Comparison of ENCODE assay signal across 18 mouse cellular contexts in the genomic region with DNA sequence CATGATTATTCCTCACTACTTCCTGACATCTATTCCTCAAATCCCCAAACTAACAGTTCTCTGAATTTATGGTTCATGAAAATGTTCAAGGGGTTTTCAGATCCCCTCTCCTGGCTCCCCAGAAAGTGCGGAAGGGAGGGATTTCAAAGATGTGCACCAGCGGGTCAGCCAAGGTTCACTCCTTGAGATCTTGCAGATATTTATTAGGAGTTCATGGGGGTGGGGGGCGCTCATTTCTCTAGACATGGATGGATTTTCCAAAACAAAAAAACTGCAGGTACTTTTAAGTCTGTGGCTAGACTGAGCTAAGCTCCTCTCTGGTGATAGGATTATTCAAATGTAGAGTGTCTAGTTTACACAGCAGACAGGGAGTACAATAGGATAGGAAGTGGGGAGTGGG. TPM values are rescaled to one million over a fixed set of nuclear protein-coding genes. Genes with fewer than 3 reads are reported as not detected.
A peak's percentile ranks its signal among the peaks of the same experiment; 100 is the strongest.
DNase-seq lines count a peak whose midpoint lies in the region; ATAC-seq lines count a peak whose summit lies in the region.
"Had no signal": no experiment of that assay in that cellular context is flagged by ENCODE, and none has a peak within 500 bp of the region (broad histone marks: within the 10 kb centered on the region; RNA-seq: fewer than 3 reads in every experiment).

No protein-coding gene starts in this region.

- ATAC-seq in kidney, embryonic 16.5 days (ENCODE audit: low FRiP score, low TSS enrichment): no peak
- no peak for ATAC-seq in lung, embryonic 16.5 days (ENCODE audit: low read depth)
- peak; percentile 15; the same call in 1 of the 2 replicates for ATAC-seq in intestine, embryonic 15.5 days
- ATAC-seq in midbrain, embryonic 14.5 days (ENCODE audit: low FRiP score, low TSS enrichment): no peak
- ATAC-seq: forebrain, embryonic 16.5 days; hindbrain, embryonic 16.5 days had no signal

- 58% methylated on average over 3 of the region's 3 CpGs for whole genome bisulfite sequencing in kidney, embryonic 16.5 days
- 61% methylated on average over 3 of the region's 3 CpGs for WGBS in lung, embryonic 16.5 days
- 72% methylated on average over 3 of the region's 3 CpGs for WGBS in intestine, embryonic 15.5 days
- 42% methylated on average over 3 of the region's 3 CpGs for WGBS in midbrain, embryonic 14.5 days

- DNase-seq in kidney, postnatal 25 days: no peak
- no peak for DNase-seq in lung, postnatal 14 days
- peak; percentile 13 for DNase-seq in midbrain, embryonic 14.5 days
- DNase-seq in adrenal gland, postnatal 4 days (ENCODE audit: low spot score in 2 of 2): no peak
- DNase-seq: cerebellum, adult 8-10 months; gastrocnemius, postnatal 36 days; heart, postnatal 4 days; kidney, postnatal 36 days; thymus, postnatal 14 days had no signal

- no peak overlapping the region for H3K9ac ChIP-seq in kidney, embryonic 16.5 days (replicated peaks; ENCODE audit: low read length)
- H3K9ac ChIP-seq in lung, embryonic 16.5 days (ENCODE audit: low read length): no peak overlapping the region
- no peak overlapping the region for H3K9ac ChIP-seq in intestine, embryonic 15.5 days
- no peak overlapping the region for H3K9ac ChIP-seq in midbrain, embryonic 14.5 days (replicated peaks; ENCODE audit: low read length)
- H3K9ac ChIP-seq: heart, embryonic 15.5 days; limb, embryonic 13.5 days; liver, embryonic 14.5 days had no signal

- no peak overlapping the region for H3K4me2 ChIP-seq in kidney, embryonic 16.5 days (replicated peaks; ENCODE audit: low read depth, low read length)
- no peak overlapping the region for H3K4me2 ChIP-seq in lung, embryonic 16.5 days (ENCODE audit: low read depth, low read length)
- no peak overlapping the region for H3K4me2 ChIP-seq in intestine, embryonic 15.5 days (replicated peaks)
- no peak overlapping the region for H3K4me2 ChIP-seq in midbrain, embryonic 14.5 days (ENCODE audit: low read length)
- H3K4me2 ChIP-seq: heart, embryonic 15.5 days; limb, embryonic 13.5 days had no signal

- H3K27me3 ChIP-seq in kidney, embryonic 16.5 days (ENCODE audit: insufficient read depth, low read length): no peaks in the 10 kb centered on the region
- no peaks in the 10 kb centered on the region for H3K27me3 ChIP-seq in lung, embryonic 16.5 days (ENCODE audit: control insufficient read depth, insufficient read depth, low read depth, low read length)
- H3K27me3 ChIP-seq in intestine, embryonic 15.5 days (replicated peaks): no peaks in the 10 kb centered on the region
- no peaks in the 10 kb centered on the region for H3K27me3 ChIP-seq in midbrain, embryonic 14.5 days (ENCODE audit: control insufficient read depth, insufficient read depth, low read length)
- H3K27me3 ChIP-seq: heart, embryonic 15.5 days; limb, embryonic 13.5 days had no signal

- peak overlapping the region; percentile 47; the same call in 1 of the 2 replicates for H3K27ac ChIP-seq in kidney, embryonic 16.5 days (ENCODE audit: low read length)
- H3K27ac ChIP-seq in lung, embryonic 16.5 days (ENCODE audit: low read length): peak overlapping the region; percentile 44
- 0 out of 2 replicates have a peak overlapping the region, but pooled peaks have one; percentile 27 for H3K27ac ChIP-seq in intestine, embryonic 15.5 days
- H3K27ac ChIP-seq in midbrain, embryonic 14.5 days (replicated peaks; ENCODE audit: low read depth, low read length): 0 out of 2 replicates have a peak overlapping the region, but pooled peaks have one; percentile 9
- H3K27ac ChIP-seq: heart, embryonic 15.5 days; limb, embryonic 13.5 days; liver, embryonic 14.5 days had no signal

- H3K4me3 ChIP-seq in kidney, embryonic 16.5 days (ENCODE audit: low read length): no peak overlapping the region
- no peak overlapping the region for H3K4me3 ChIP-seq in lung, embryonic 16.5 days (ENCODE audit: low read length)
- no peak overlapping the region for H3K4me3 ChIP-seq in intestine, embryonic 15.5 days (replicated peaks)
- no peak overlapping the region for H3K4me3 ChIP-seq in midbrain, embryonic 14.5 days (replicated peaks; ENCODE audit: low read depth, low read length)
- H3K4me3 ChIP-seq: erythroblast, embryonic 14.5 days; heart, embryonic 15.5 days; limb, embryonic 13.5 days had no signal

- no peaks in the 10 kb centered on the region for H3K36me3 ChIP-seq in kidney, embryonic 16.5 days (ENCODE audit: insufficient read depth, low read length)
- H3K36me3 ChIP-seq in lung, embryonic 16.5 days (ENCODE audit: control insufficient read depth, insufficient read depth, low read length): no peaks in the 10 kb centered on the region
- H3K36me3 ChIP-seq in intestine, embryonic 15.5 days: no peaks in the 10 kb centered on the region
- H3K36me3 ChIP-seq in midbrain, embryonic 14.5 days (ENCODE audit: control insufficient read depth, insufficient read depth, low read length): no peaks in the 10 kb centered on the region
- H3K36me3 ChIP-seq: heart, embryonic 15.5 days; limb, embryonic 13.5 days had no signal

- H3K4me1 ChIP-seq in kidney, embryonic 16.5 days (ENCODE audit: insufficient read depth, low read length): peaks cover 6% of the 10 kb centered on the region
- peaks cover 17% of the 10 kb centered on the region for H3K4me1 ChIP-seq in lung, embryonic 16.5 days (replicated peaks; ENCODE audit: control insufficient read depth, insufficient read depth, low read length)
- H3K4me1 ChIP-seq in intestine, embryonic 15.5 days (replicated peaks): no peaks in the 10 kb centered on the region
- H3K4me1 ChIP-seq in midbrain, embryonic 14.5 days (ENCODE audit: control insufficient read depth, insufficient read depth, low read length): peaks cover 14% of the 10 kb centered on the region; the same call in 1 of the 2 replicates

- H3K9me3 ChIP-seq in kidney, embryonic 16.5 days (ENCODE audit: low read length): 0 out of 2 replicates have a peak, but pooled peaks cover 4% of the 10 kb centered on the region
- peaks cover 6% of the 10 kb centered on the region; the same call in 1 of the 2 replicates for H3K9me3 ChIP-seq in lung, embryonic 16.5 days (ENCODE audit: control insufficient read depth, low read length)
- no peaks in the 10 kb centered on the region for H3K9me3 ChIP-seq in intestine, embryonic 15.5 days
- H3K9me3 ChIP-seq in midbrain, embryonic 14.5 days (ENCODE audit: control insufficient read depth, low read length): no peaks in the 10 kb centered on the region
- H3K9me3 ChIP-seq: heart, embryonic 15.5 days had no signal

RNA-seq across cellular contexts. Expression of a gene that starts 8.4 kb away (rescaled TPM):
- 5.6 and 19.7 TPM in 2 replicates for polyA plus RNA-seq in kidney, embryonic 16.5 days (2015; fragmentation: Nextera tagmentation; extraction: Ambion mirVana)
- polyA plus RNA-seq in lung, embryonic 16.5 days (2015; fragmentation: Nextera tagmentation; extraction: Ambion mirVana): 3.6 and 17.3 TPM in 2 replicates
- 7.5 and 8.4 TPM in 2 replicates for polyA plus RNA-seq in intestine, embryonic 15.5 days (2015; fragmentation: Nextera tagmentation; extraction: Ambion mirVana)
- polyA plus RNA-seq in midbrain, embryonic 14.5 days (2014; fragmentation: Nextera tagmentation; extraction: Ambion mirVana): not detected in 2 replicates
- total RNA-seq in adrenal gland, postnatal 4 days (2021): 100 to 1,000 TPM; 347 to 381 TPM
